Mouse (Mus musculus): Measurements from ENCODE around the gene Ssc5d. TPM values are rescaled to one million over a fixed set of nuclear protein-coding genes. Genes with fewer than 3 reads are reported as not detected.

Ssc5d gene
- total RNA-seq, 4 experiments from 2014 or later = 1.4 to 2.5 (median 1.9) TPM

DNA sequence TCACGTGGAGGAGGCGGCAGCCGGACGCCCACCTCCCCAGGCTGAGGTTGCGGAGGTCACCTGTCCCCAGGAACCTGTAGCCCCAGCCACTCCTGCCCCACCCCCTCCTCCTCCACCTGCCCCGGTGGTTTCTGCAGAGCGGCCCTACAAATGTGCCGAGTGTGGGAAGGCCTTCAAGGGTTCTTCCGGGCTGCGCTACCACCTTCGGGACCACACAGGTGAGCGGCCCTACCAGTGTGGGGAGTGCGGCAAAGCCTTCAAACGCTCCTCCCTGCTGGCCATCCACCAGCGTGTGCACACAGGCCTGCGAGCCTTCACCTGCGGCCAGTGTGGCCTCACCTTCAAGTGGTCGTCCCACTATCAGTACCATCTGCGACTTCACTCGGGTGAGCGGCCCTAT, 5.6 kb upstream of the Ssc5d start:
- no peak for DNase-seq (ENCODE audit: low spot score)

DNA sequence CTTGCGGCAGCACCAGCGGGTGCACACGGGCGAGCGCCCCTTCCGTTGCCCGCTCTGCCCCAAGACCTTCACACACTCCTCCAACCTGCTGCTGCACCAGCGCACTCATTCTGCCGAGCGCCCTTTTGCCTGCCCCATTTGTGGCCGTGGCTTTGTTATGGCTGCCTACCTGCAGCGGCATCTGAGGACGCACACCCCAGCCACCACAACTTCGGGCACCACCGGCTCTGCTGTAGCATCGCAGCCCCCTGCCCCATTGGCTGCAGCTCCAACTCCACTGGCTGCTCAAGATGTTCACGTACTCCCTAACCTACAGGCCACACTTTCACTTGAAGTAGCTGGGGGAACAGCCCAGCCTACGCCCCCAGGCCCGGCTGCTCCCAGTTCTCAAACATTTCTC, 5.1 kb upstream of the Ssc5d start:
- DNase-seq (ENCODE audit: low spot score) = no peak

DNA sequence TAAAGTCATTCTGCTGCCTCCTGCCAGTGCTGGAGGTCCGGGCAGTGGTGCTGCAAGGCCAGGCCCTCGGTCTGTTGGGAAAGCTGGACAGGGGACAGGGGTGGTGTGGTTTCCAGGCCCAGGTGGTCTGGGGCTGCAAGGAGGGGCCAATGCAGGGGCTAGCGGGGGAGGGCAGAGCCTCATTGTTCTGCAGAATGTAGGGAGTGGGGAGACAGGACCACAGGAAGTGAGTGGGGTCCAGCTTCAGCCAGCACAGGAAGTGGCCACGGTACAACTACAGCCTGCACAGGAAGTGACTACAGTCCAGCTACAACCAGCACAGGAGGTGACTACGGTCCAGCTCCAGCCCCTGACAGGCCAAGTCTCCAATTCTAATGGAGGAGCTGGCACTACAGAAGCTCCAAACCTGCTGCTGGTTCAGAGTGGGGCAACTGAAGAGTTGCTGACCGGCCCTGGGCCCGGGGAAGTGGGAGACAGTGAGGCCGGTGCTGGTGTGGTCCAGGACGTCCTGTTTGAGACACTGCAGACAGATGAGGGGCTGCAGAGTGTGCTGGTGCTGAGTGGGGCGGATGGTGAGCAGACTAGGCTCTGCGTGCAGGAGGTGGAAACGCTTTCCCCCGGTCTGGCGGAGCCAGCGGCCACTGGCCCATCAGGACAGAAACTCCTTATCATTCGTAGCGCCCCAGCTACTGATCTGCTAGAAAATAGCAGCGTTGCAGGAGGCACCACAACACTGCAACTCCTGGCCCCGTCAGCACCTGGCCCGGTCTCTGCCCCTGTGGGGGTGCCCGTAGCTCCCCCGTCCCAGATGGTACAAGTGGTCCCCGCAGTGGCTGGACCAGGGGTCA, 4.4 kb upstream of the Ssc5d start:
- DNase-seq (ENCODE audit: low spot score) = peak; percentile 25

GRCm38 (mm10) chr7:4921824-4922482, 3.6 kb upstream of the Ssc5d start, which contains the start of gene Nat14:
Nat14 (plus strand) TSS chr7:4922028.
- DNase-seq (ENCODE audit: low spot score) = no peak

GRCm38 (mm10) chr7:4922508-4922907, 3.1 kb upstream of the Ssc5d start:
- peak; percentile 53 for DNase-seq (ENCODE audit: low spot score)

DNA sequence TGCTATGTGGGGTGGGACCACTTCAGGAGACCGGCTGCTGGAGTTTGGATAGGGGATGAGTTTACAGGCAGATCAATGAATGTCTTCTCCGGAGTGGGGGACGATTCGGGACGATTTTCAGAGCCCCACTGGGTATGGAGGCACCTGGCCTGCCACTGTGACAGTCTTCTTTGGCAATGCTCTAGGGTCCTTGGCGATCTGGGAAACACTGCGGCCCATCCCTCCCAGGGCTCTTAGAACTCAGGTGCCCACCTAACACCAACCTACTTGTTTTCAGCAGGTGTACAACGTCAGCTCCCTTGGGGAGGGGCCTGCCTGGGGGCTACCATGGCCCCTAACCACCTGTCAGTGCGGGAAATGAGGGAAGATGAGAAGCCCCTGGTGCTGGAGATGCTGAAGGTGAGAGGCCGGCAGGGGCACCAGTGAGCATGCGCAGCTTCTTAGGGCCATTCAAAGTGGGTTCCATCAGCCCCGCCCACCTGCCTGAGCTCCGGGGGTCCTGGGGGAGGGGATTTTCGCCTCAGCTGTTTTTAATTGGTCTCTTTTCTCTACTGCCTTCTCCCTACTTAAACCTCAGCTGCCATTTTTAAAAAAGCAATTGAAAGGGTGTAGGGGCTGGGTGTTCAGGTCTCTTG, 2.5 kb upstream of the Ssc5d start:
- peak; percentile 21 for DNase-seq (ENCODE audit: low spot score)

DNA sequence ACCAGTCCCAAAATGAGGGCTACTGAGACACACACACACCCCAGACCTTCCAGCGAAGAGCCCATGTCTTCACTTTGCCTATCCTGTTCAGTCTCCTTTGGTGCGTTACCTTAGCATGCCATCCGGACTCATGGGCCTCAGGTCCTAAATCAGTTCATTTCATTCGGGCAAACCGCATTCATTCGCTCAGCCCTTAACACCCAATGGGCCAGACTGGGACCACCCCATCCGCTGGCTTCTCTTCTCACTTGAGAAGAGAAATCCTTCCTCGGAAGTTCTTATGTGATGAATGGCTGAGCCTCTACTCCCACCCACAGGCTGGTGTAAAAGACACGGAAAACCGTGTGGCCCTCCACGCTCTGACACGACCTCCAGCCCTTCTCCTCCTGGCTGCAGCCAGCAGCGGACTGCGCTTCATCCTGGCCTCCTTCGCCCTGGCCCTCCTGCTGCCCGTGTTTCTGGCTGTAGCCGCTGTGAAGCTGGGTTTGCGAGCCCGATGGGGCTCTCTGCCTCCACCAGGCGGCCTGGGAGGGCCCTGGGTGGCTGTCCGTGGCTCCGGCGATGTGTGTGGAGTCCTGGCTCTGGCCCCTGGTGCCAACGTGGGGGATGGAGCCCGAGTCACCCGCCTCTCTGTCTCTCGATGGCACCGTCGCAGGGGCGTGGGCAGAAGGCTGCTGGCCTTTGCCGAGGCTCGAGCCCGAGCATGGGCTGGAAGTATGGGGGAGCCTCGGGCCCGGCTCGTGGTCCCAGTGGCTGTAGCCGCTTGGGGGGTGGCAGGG, 1.8 kb upstream of the Ssc5d start:
- peak; percentile 31 for DNase-seq (ENCODE audit: low spot score)

- DNase-seq (ENCODE audit: low spot score) = peak; percentile 21
These were observed 1.1 kb upstream of the Ssc5d start for GRCm38 (mm10) chr7:4924483-4924882.

DNA sequence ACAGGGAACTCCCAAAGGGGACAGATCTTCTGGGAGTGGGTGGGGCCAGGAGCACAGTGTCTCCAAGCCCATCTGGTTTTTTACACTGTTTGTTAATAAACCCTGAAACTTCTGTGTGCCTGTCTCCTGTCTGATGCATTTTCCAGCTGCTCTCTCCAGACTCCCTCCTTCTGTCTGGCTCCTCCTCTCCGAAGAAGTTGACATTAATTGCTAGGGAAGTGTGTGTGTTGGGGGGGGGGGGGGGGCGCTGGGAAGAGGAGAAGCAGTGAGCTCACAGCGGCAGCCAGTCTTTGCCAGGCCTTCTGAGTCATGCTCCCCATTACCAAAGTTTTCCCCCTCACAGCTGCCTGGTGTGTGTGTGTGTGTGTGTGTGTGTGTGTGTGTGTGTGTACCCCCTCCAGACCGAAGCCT, 689 bp upstream of the Ssc5d start:
- DNase-seq (ENCODE audit: low spot score) = peak; percentile 79

DNA sequence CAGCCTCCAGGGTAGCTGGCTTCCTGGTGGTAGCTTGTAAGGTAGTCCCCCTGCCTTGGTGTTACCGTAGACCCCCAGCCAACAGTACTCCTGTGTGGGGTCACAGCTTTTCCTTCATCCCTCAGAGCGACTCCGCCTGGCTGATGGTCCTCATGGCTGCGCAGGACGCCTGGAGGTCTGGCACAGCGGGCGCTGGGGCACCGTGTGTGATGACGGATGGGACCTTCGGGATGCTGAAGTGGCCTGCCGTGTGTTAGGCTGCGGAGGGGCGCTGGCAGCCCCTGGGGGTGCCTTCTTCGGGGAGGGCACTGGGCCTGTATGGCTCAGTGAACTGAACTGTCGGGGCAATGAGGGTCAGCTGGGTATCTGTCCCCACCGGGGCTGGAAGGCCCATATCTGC, 1.3 kb downstream of the Ssc5d start:
- DNase-seq (ENCODE audit: low spot score) = no peak

- DNase-seq (ENCODE audit: low spot score) = no peak
These were observed 2.1 kb downstream of the Ssc5d start for GRCm38 (mm10) chr7:4927711-4928110.

GRCm38 (mm10) chr7:4928323-4928722, 2.7 kb downstream of the Ssc5d start:
- DNase-seq (ENCODE audit: low spot score) = no peak

- no peak for DNase-seq (ENCODE audit: low spot score)
These were observed 7.5 kb downstream of the Ssc5d start for GRCm38 (mm10) chr7:4933103-4933502.

DNA sequence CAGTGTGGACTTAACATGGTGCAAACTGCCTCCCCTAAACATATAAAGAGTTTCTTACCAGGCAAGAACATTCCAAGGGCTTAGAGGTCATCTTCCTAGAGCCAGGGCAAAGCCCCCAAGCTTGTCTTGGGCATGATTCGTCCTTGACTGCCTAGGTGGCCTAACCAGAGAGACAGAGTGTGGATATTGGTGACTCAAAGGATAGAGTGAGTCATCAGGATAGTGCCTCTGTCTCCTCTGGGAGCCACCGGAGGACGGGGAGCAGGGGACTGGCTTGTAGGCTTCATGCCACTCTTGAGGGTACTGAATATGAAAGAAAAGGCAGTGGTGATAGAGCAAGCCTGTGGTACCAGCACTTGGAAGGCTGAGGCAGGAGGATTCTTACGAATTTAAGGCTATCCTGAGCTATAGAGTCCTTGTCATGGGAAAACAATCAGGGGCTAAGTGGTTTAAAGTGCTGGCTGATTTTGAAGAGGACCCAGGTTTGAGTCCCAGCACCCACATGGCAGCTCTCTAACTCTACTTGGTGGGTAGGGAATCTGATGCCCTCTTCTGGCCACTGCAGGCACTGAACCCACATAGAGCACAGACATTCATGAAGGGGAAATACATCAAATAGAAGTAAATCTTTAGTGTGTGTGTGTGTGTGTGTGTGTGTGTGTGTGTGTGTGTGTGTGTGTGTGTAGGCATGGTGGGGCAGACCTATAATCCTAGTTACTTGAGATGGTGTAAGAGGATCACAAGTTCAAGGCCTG, 8.8 kb downstream of the Ssc5d start:
- DNase-seq (ENCODE audit: low spot score) = no peak

DNA sequence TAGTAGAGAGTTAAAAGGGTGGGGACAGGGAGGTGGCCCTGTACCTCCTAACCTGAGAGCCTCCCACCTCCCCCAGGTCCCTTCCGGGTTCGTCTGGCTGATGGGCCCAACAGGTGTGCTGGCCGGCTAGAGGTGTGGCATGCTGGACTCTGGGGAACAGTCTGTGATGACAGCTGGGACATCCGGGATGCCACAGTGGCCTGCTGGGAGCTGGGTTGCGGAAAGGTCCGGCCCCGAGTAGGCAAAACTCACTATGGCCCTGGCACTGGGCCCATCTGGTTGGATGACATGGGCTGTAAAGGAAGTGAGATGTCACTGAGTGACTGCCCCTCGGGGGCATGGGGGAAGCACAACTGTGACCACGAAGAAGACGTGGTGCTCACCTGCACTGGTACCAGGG, 11.2 kb downstream of the Ssc5d start:
- no peak for DNase-seq (ENCODE audit: low spot score)

GRCm38 (mm10) chr7:4937392-4937791, 11.8 kb downstream of the Ssc5d start:
- DNase-seq (ENCODE audit: low spot score) = no peak

DNA sequence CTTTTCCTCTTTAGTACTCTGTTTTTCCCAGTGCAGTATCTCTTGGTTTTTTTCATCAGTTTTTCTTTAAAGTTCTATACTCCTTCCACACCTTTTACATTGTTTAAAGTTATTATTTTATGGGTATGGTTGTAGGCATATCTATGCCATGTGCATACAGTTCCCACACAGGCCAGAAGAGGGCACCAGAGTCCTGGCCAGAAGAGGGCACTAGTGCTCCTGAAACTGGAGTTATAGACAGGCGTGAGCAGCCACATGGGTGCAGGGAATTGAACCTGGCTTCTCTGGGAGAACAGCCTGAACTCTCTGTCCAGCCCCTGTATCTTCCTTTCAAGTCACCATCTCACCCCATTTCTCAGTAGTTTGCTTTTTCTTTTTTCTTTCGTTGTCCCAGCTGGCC, 12.9 kb downstream of the Ssc5d start:
- peak; percentile 77 for DNase-seq (ENCODE audit: low spot score)

- DNase-seq (ENCODE audit: low spot score) = peak; percentile 89
These were observed 14.5 kb downstream of the Ssc5d start for GRCm38 (mm10) chr7:4940068-4940479.

GRCm38 (mm10) chr7:4942673-4943072, 17.1 kb downstream of the Ssc5d start:
- no peak for DNase-seq (ENCODE audit: low spot score)

DNA sequence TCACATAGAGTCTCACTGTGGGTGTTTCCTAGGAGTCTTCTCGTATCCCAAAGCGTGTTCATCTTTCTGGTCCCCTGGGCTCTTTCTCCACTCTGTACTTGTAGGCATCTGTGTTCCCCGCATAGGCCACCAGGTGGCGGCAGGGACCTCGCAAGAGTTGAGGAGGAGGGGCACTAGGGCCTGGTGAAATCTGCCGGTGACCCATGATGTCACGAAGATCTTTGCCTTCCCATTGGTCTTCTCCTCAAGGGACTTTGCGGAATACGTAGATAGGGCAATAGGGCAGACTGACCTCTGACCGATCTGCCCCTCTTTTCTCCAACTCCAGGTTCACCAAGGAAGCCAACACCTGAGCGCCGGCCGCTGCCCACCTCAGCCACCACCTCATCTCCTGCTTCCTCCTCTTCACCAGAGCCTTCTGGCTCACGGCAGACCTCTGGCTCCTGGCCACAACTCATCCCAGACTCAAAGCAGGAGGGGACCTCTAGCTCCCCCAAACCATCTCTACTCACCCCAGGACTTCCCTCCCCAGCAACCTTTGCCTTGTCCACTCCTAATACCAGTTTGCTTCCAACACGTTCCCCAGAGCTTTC, 17.7 kb downstream of the Ssc5d start:
- peak; percentile 97 for DNase-seq (ENCODE audit: low spot score)

DNA sequence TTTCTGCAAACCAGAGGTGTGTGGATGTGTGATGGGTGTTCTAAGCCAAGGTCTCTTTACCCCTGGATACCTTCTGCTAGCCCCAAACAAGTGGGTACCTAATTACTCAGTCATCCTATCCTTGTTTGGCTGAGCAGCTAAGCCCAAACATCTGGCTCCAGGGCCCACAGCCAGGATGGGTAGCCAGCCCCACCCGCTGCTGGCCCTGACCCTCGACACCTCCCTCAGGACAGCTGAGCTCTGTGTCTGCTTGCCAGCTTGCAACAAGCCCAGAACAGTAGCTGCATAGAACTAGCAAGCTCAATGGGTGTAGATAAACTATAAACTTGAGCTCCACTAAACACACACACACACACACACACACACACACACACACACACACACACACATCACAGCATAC, 22.3 kb downstream of the Ssc5d start:
- DNase-seq (ENCODE audit: low spot score) = peak; percentile 63

All from heart, adult 8-10 months (tissue).